Comparison of ENCODE assay signal across 24 mouse cellular contexts in genomic region chr16:86347753-86348152, GRCm38 (mm10).
"Had no signal": no experiment of that assay in that cellular context is flagged by ENCODE, and none has a peak within 500 bp of the region (broad histone marks: within the 10 kb centered on the region; RNA-seq: fewer than 3 reads in every experiment).

No protein-coding gene starts in this region.

- H3K27ac ChIP-seq: kidney, postnatal 0 days; layer of hippocampus, adult 2 months; left cerebral cortex, adult 2 months; limb, embryonic 12.5 days; liver, embryonic 12.5 days; liver, embryonic 15.5 days; lung, embryonic 15.5 days; midbrain, embryonic 10.5 days; neural tube, embryonic 12.5 days; neural tube, embryonic 15.5 days; stomach, postnatal 0 days had no signal

- H3K4me1 ChIP-seq: limb, embryonic 12.5 days; liver, embryonic 12.5 days; liver, embryonic 15.5 days; lung, embryonic 15.5 days; megakaryocyte, embryonic 14.5 days; midbrain, embryonic 10.5 days; neural tube, embryonic 12.5 days; neural tube, embryonic 15.5 days had no signal

- H3K4me2 ChIP-seq: limb, embryonic 12.5 days; liver, embryonic 12.5 days; liver, embryonic 15.5 days; lung, embryonic 15.5 days; neural tube, embryonic 12.5 days; neural tube, embryonic 15.5 days had no signal

- ATAC-seq: liver, embryonic 12.5 days had no signal

- DNase-seq: kidney, postnatal 25 days; layer of hippocampus, adult 9-11 months; liver; lung, adult 18-20 months; lung, postnatal 10 days; lung, postnatal 36 days; midbrain, embryonic 14.5 days; right cerebral cortex, adult 18-20 months; right cerebral cortex, postnatal 14 days; right cerebral cortex, postnatal 4 days; thymus, adult 2 months; thymus, postnatal 14 days had no signal

- H3K27me3 ChIP-seq: limb, embryonic 12.5 days; liver, embryonic 12.5 days; liver, embryonic 15.5 days; lung, embryonic 15.5 days; megakaryocyte, embryonic 14.5 days; neural tube, embryonic 12.5 days; neural tube, embryonic 15.5 days had no signal

- H3K4me3 ChIP-seq: layer of hippocampus, adult 2 months; left cerebral cortex, adult 2 months; limb, embryonic 12.5 days; liver, embryonic 12.5 days; liver, embryonic 15.5 days; lung, embryonic 15.5 days; megakaryocyte, embryonic 14.5 days; midbrain, embryonic 10.5 days; neural tube, embryonic 12.5 days; neural tube, embryonic 15.5 days had no signal

- H3K9me3 ChIP-seq: limb, embryonic 12.5 days; liver, embryonic 12.5 days; liver, embryonic 15.5 days; lung, embryonic 15.5 days; midbrain, embryonic 10.5 days; neural tube, embryonic 12.5 days; neural tube, embryonic 15.5 days had no signal

- H3K36me3 ChIP-seq: limb, embryonic 12.5 days; liver, embryonic 12.5 days; liver, embryonic 15.5 days; lung, embryonic 15.5 days; midbrain, embryonic 10.5 days; neural tube, embryonic 12.5 days; neural tube, embryonic 15.5 days had no signal

- H3K9ac ChIP-seq: limb, embryonic 12.5 days; liver, embryonic 12.5 days; liver, embryonic 15.5 days; lung, embryonic 15.5 days; neural tube, embryonic 12.5 days; neural tube, embryonic 15.5 days had no signal
